Mouse (Mus musculus): ENCODE measurements around the gene Nox1.

The Nox1 gene

GRCm38 (mm10) chrX:134140024-134140423, 81.7 kb downstream of the Nox1 start:
- CTCF ChIA-PET = no interaction called here
- POLR2A ChIA-PET = interaction anchor here in 1 of 4 experiments (0.9 kb wide), 1 partner anchor 97 kb away, joined by 3 read pairs; no protein-coding TSS in a partner anchor

- POLR2A ChIA-PET = no interaction called here
- CTCF ChIA-PET = interaction anchor here in 2 of 4 experiments (0.7 to 2.0 kb wide), 2 partner anchors 185 to 200 kb away, joined by 3 to 8 read pairs; no protein-coding TSS in a partner anchor
These were observed 87.9 kb downstream of the Nox1 start for GRCm38 (mm10) chrX:134133821-134134220.

GRCm38 (mm10) chrX:134132295-134132694, 89.5 kb downstream of the Nox1 start:
- POLR2A ChIA-PET = interaction anchor here in 2 of 4 experiments (0.6 to 0.8 kb wide), 2 partner anchors 348 to 482 kb away, joined by 3 to 4 read pairs; no protein-coding TSS in a partner anchor
- CTCF ChIA-PET = interaction anchor here in 2 of 4 experiments (0.6 to 2.0 kb wide), 3 partner anchors 27 to 187 kb away, joined by 4 to 8 read pairs (median 6); no protein-coding TSS in a partner anchor

DNA sequence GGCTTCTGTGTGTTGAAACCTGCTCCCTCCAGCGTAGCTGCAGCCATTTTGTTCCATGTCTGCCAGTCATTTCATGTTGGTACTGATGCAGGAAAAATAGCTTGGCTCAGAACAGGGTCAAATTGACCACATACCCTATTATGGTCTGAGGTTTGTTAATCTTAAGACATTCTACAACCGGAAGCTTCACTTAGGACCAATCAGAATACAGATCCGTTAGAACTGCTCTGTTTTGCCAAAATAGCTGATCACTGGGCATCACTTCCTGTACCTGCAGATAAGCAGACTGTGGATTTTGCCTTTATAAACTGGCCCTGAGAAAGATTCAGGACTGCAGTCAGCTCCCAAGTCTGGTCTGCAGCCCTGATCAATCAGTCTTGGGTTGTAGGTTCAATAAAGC, 93.2 kb downstream of the Nox1 start:
- CTCF ChIA-PET = no interaction called here
- POLR2A ChIA-PET = interaction anchor here in 1 of 4 experiments (1.6 kb wide), 1 partner anchor 457 kb away, joined by 3 read pairs; the partner anchor contains the start of gene Rpl36a

DNA sequence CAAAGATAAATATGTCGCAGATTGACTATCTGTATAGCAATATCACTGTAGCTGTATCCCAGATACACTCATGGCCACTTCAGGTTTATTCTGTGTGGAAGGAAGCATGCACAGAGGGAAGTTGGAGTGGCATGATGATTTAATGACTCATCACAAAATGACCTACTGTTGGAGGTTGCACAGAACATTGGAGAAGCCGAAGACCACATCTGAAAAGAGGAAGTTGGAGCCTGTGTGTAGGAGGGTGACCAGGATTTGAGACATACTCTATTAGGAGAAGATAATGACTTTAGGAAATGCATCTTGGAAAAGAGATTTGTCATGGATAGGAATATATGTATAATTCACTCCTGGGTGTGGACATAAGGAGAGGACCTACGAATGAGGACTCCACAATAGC, 105.3 kb downstream of the Nox1 start:
- CTCF ChIA-PET = no interaction called here
- POLR2A ChIA-PET = interaction anchor here in 1 of 4 experiments (0.5 kb wide), 1 partner anchor 160 kb away, joined by 4 read pairs; no protein-coding TSS in a partner anchor

DNA sequence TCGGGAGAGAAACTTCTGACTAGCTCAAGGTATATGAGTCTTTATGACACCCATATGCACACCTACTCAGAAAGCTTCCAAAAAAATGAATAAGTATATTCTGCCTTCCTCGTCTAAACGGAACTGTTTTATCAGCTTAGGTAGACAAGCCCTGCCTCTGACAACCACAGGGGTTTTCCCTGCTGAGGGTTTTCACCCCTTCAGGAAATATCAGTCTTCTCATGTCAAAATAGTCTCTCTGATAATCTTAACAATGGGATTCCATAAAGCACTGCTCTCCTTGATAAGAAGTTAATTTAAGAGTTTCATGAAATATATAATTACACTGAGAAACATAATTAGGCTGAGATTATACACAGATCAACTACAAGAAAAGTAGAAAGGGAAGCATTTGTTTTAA, 110.0 kb downstream of the Nox1 start:
- POLR2A ChIA-PET = interaction anchor here in 1 of 4 experiments (0.5 kb wide), 1 partner anchor 896 kb away, joined by 3 read pairs; no protein-coding TSS in a partner anchor
- CTCF ChIA-PET = no interaction called here

DNA sequence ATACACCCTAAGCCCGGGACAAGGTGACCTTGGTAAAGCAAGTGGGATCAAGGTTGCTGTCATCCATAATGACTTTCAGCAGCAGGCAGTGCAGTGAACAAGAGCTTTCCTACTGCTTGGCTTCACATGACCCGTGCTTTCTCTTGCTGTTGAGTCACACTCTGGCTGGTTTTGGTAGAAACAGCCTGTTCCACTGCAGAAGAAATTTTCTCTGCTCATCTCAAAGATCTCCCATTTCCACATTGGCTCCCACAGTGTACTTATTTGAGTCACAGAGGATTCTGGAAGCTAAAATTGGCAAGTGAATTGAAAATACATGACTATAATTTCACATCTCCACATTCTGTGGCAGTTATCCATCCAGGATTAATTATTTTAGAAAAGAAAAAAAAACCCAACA, 119.1 kb downstream of the Nox1 start:
- POLR2A ChIA-PET = no interaction called here
- CTCF ChIA-PET = no interaction called here

DNA sequence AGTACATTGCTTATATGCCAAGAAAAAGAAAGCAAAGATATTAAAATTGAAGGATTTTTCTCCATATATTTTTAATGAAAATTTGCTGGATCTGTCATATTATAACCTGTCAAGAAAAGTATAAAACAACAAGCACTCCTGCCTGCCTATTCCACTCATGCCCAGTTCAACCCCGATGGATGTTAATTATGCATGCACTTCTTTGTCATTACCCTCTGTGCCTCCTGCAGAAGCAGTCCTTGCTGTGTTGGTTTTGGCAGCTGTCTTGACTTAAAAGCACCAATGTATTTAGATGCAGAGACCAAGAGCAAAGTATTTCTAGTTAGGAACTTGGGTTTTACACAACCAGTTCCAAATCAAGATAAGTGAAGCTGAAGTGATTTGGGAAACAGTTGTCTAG, 136.3 kb downstream of the Nox1 start:
- CTCF ChIA-PET = no interaction called here
- POLR2A ChIA-PET = interaction anchor here in 1 of 4 experiments (0.9 kb wide), 1 partner anchor 250 kb away, joined by 3 read pairs; no protein-coding TSS in a partner anchor

GRCm38 (mm10) chrX:134059764-134060163, 162.0 kb downstream of the Nox1 start:
- ChIA-PET POLR2A (interaction anchor here in 2 of 4 experiments (0.7 to 1.5 kb wide), 2 partner anchors 16 to 190 kb away, joined by 3 read pairs; no protein-coding TSS in a partner anchor), CTCF (interaction anchor here in 1 of 4 experiments (0.6 kb wide), 1 partner anchor 334 kb away, joined by 4 read pairs; no protein-coding TSS in a partner anchor)

DNA sequence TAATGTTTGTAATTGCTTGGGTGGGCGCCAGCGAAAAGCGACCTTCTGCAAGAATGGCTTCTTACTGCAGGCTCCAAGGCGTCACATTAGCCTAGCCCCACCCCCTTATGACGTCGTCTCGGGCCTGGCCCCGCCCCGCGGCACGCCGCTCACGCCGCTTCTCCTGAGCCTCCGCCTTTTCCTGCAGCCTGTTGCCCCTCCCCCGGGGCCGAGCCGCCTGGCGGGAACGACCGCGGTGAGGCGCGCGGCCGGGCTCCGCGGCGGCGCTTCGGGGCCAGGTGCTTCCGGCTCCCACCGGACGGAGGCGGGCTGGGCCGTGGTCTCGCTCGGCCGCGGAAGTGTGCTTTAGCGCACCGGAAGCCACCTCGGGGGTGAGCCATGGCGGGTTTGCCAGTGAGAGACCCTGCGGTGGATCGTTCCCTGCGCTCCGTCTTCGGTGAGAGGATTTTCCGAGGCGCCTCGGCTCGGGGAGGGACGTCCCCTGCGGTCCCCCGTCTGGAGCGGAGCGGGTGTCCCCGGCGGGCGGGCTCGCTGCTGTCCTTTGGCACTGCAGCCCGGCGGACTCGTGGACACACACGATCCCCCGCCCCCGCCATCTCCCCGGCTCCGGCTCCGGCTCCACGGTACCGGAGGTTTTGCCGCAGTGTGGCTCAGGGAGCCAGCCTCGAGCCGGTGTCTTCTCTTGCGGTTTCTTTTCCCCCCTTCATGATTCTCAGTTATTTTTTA, 162.6 kb downstream of the Nox1 start, which contains the start of gene Cstf2:
TSS of gene Cstf2 (plus strand) at position 201 of the 726 bp plus-strand sequence.
- CTCF ChIA-PET = no interaction called here
- POLR2A ChIA-PET = interaction anchor here in 2 of 4 experiments (0.6 to 1.5 kb wide), 3 partner anchors 16 to 410 kb away, joined by 3 read pairs; no protein-coding TSS in a partner anchor

GRCm38 (mm10) chrX:134058040-134058875, 163.5 kb downstream of the Nox1 start:
- POLR2A ChIA-PET = interaction anchor here in 1 of 4 experiments (0.6 kb wide), 1 partner anchor 411 kb away, joined by 3 read pairs; no protein-coding TSS in a partner anchor
- CTCF ChIA-PET = interaction anchor here in 1 of 4 experiments (1.1 kb wide), 1 partner anchor 111 kb away, joined by 4 read pairs; no protein-coding TSS in a partner anchor

- POLR2A ChIA-PET = no interaction called here
These were observed 164.9 kb downstream of the Nox1 start for GRCm38 (mm10) chrX:134056897-134057296.

DNA sequence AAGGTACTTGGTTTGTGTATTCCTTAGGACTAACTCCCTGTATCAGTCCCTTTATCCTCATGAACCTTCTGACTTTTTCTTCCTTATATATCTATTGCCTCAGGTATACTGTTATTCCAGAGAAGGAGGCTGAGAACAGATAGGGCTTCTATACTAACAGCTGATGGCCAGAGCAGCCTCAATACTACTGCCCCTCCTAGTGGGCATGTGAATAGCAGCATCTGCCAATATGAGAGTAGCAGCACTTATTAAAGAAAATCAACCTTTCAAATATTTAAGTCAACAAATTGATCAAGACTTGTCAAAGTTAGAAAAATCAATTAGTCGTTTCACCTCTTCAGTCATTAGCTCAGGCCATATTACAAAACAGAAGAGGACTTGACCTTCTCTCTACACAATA, 172.8 kb downstream of the Nox1 start:
- POLR2A ChIA-PET = no interaction called here
- CTCF ChIA-PET = no interaction called here

More at GRCm38 (mm10) chrX:134056897-134057296, 164.9 kb downstream of the Nox1 start:
- CTCF ChIA-PET = interaction anchor here in 1 of 4 experiments (0.7 kb wide), 1 partner anchor 406 kb away, joined by 4 read pairs; no protein-coding TSS in a partner anchor
